Mouse (Mus musculus): ENCODE measurements around the gene 4930444G20Rik. TPM values are rescaled to one million over a fixed set of nuclear protein-coding genes. Genes with fewer than 3 reads are reported as not detected.
"Not testable (repeated sequence)": the region's sequence is repeated elsewhere in the genome, so short reads cannot be mapped to it uniquely, and the experiment has no call there.

4930444G20Rik gene
- not detected in 2 replicates for polyA plus RNA-seq (2016; fragmentation: Nextera tagmentation; extraction: Ambion mirVana)

DNA sequence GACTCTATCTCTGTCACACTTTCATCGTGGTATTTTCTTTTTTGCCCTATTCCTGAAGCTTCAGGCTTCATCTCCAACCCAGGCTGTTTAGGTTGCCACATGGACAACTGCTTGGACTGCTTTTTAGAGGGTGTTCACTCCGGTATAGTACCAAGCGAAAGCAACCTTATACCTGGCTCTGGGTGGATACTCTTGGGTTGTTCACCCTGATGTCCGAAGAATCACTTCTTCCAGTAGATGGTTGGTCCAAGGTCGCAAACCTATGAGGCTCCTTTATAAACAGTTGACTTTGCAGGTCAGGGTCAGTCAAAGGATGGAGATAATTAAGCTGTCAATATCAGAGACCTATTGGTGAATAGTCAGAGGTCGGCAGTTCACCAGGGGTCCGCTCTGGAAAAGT lies at the start of gene 4930444G20Rik:
TSS of gene 4930444G20Rik (minus strand) at position 101 of the 400 bp plus-strand sequence.
- H3K36me3 ChIP-seq; H3K4me3 ChIP-seq; H3K9ac ChIP-seq; H3K27ac ChIP-seq; H3K4me2 ChIP-seq (replicated peaks); H3K4me1 ChIP-seq; ATAC-seq (ENCODE audit: insufficient number of reproducible peaks, insufficient read depth, low FRiP score, low TSS enrichment); H3K9me3 ChIP-seq; H3K27me3 ChIP-seq: not testable (repeated sequence)
- 89% methylated on average over 7 of the region's 7 CpGs for WGBS

DNA sequence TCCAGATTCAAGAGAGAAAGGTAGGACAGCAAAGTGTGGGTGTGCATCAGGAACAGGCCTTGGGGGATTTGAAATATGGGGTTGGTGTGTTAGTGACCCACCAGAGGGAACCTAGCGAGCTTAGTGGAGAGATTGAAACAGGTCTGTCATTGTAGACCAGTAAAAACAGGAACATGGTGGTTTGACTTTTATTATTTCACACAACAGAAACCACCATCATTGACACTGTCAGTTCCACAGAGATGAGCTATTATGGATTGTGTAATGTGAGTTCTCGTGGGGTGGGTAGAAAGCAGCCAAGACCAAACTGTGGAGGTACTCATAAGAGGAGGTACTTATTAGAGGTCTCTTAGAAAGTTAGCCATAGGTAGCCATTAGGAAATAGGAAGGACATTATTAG lies 6.7 kb upstream of the 4930444G20Rik start:
- no peak for ATAC-seq (ENCODE audit: insufficient number of reproducible peaks, insufficient read depth, low FRiP score, low TSS enrichment)
- no peaks in the 10 kb centered on the region for H3K9me3 ChIP-seq
- no peak overlapping the region for H3K4me3 ChIP-seq
- no peaks in the 10 kb centered on the region for H3K4me1 ChIP-seq
- no peak overlapping the region for H3K27ac ChIP-seq
- no peaks in the 10 kb centered on the region for H3K36me3 ChIP-seq
- H3K4me2 ChIP-seq (replicated peaks), result no peak overlapping the region
- no peak overlapping the region for H3K9ac ChIP-seq
- WGBS, result 86% methylated on average over 2 of the region's 2 CpGs
- H3K27me3 ChIP-seq, result no peaks in the 10 kb centered on the region

DNA sequence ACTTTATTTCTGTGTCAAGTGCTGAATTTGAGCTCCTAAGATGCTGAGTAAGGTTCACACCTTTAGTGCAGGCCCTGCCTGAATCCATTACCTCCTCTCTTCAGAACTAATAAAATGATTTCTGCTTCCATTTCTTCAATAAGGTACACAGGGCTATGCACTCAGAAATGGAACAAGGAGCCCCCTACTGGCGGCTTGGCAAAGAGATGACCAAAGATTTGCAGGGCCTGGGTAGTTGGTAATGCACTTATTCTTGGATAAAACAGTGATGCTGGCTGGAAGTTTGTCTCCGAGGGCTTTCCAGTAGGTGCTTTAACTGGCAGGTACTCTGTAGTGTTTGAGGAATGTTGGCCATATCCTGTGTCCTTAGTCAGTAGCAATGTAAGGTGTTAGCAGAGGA lies 4.9 kb upstream of the 4930444G20Rik start:
- Histone ChIP-seq H3K36me3 (no peaks in the 10 kb centered on the region), H3K27me3 (no peaks in the 10 kb centered on the region), H3K9ac (no peak overlapping the region), H3K4me3 (no peak overlapping the region), H3K9me3 (peaks cover 1% of the 10 kb centered on the region; the same call in 1 of the 2 replicates), H3K4me1 (no peaks in the 10 kb centered on the region), H3K27ac (no peak overlapping the region), H3K4me2 (replicated peaks) (no peak overlapping the region)
- ATAC-seq (ENCODE audit: insufficient number of reproducible peaks, insufficient read depth, low FRiP score, low TSS enrichment), result no peak
- 63% methylated on average over 2 of the region's 2 CpGs for WGBS

DNA sequence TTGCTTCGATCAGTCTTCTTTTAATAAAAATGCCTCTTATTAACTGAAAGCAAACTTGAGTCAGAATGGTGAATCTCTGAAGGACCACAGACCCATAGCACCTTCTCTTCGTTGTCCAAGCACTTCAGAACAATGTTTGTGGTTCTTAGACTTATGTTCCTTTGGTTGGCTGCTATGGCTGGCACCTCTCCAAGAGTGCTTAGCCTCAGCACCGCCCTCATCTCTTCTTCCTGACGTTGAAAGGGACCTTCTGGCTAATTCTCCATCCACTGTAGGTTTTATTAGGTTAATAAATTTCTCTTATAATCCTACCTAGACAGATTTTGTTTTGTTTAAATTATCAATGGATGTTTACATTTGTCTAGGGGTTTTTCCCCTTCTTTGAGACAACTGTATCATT lies 2.7 kb upstream of the 4930444G20Rik start:
- Histone ChIP-seq H3K4me3 (no peak overlapping the region), H3K4me1 (no peaks in the 10 kb centered on the region), H3K36me3 (no peaks in the 10 kb centered on the region), H3K27me3 (no peaks in the 10 kb centered on the region), H3K9ac (no peak overlapping the region), H3K27ac (no peak overlapping the region), H3K9me3 (peaks cover 4% of the 10 kb centered on the region; the same call in 1 of the 2 replicates), H3K4me2 (replicated peaks) (no peak overlapping the region)
- ATAC-seq (ENCODE audit: insufficient number of reproducible peaks, insufficient read depth, low FRiP score, low TSS enrichment), result no peak
- WGBS, result 75% methylated on average over 4 of the region's 4 CpGs

DNA sequence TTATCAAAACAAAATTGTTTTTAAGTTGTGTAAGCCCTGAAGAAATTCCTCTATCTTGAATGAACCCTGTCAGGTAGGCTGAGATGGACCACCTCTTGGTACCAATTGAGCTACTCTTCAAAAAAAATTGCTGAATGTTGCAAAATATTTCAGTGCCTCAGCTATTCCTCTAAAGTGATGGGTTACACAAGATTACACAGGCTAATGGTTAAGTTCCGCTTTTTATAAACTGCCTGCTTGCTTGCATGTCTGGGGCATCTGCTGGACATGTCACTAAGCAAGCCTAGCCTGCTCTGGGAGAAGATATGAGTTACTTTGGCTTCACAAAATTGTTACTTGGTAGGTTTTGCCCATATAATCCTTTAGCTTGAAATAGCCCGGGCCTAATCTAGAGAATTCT lies 2.3 kb upstream of the 4930444G20Rik start:
- H3K4me2 ChIP-seq (replicated peaks), result no peak overlapping the region

DNA sequence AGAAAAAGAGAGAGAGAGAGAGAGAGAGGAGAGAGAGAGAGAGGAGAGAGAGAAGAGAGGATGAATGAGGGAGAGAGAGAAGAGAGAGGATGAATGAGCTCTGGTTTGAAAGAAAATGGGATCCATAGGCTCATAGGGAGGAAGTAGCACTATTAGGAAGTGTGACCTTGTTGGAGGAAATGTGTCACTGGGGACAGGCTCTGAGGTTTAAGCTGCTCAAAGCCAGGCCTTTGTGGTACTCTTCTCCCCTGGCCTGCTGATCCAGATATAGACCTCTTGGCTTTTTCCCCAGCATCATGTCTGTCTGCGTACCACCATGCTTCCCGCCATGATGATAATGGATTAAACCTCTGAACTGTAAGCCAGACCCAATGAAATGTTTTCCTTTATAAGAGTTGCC lies 8.5 kb downstream of the 4930444G20Rik start:
- Histone ChIP-seq H3K4me3 (no peak overlapping the region), H3K27me3 (no peaks in the 10 kb centered on the region), H3K9me3 (no peaks in the 10 kb centered on the region), H3K4me1 (no peaks in the 10 kb centered on the region; the same call in 1 of the 2 replicates), H3K9ac (no peak overlapping the region), H3K4me2 (replicated peaks) (peak overlapping the region; percentile 73), H3K27ac (no peak overlapping the region), H3K36me3 (no peaks in the 10 kb centered on the region)
- 92% methylated on average over 2 of the region's 2 CpGs for WGBS
- no peak for ATAC-seq (ENCODE audit: insufficient number of reproducible peaks, insufficient read depth, low FRiP score, low TSS enrichment)

More for the DNA sequence above, 2.3 kb upstream of the 4930444G20Rik start:
- WGBS, result 95% methylated on average over 2 of the region's 2 CpGs
- no peak overlapping the region for H3K27ac ChIP-seq
- peaks cover 4% of the 10 kb centered on the region; the same call in 1 of the 2 replicates for H3K9me3 ChIP-seq
- H3K27me3 ChIP-seq, result no peaks in the 10 kb centered on the region
- no peaks in the 10 kb centered on the region for H3K4me1 ChIP-seq
- no peak for ATAC-seq (ENCODE audit: insufficient number of reproducible peaks, insufficient read depth, low FRiP score, low TSS enrichment)
- no peak overlapping the region for H3K4me3 ChIP-seq
- H3K9ac ChIP-seq, result no peak overlapping the region
- no peaks in the 10 kb centered on the region for H3K36me3 ChIP-seq

DNA sequence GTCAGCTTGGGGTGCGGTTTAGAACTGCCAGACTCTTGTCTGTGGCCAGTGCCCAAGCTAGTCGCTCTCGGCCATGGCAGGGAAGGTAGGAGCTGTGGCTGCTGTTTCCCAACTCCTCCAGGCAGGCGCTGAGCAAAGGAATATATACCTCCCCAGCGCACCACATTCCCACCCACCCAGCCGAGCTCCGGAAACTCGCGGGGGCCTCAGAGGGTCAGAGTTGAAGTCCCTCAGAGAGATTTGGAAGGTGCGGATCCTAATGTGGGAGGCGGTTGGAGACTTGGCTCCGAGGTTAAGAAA lies 8.9 kb downstream of the 4930444G20Rik start:
- H3K9ac ChIP-seq, result peak overlapping the region; percentile 31
- H3K36me3 ChIP-seq, result no peaks in the 10 kb centered on the region
- no peaks in the 10 kb centered on the region; the same call in 1 of the 2 replicates for H3K4me1 ChIP-seq
- H3K27ac ChIP-seq, result no peak overlapping the region
- 19% methylated on average over 12 of the region's 12 CpGs for WGBS
- no peaks in the 10 kb centered on the region for H3K27me3 ChIP-seq
- peak; percentile 16; the same call in 1 of the 2 replicates for ATAC-seq (ENCODE audit: insufficient number of reproducible peaks, insufficient read depth, low FRiP score, low TSS enrichment)
- H3K4me3 ChIP-seq, result peak overlapping the region; percentile 52
- H3K9me3 ChIP-seq, result no peaks in the 10 kb centered on the region
- peak overlapping the region; percentile 73 for H3K4me2 ChIP-seq (replicated peaks)

DNA sequence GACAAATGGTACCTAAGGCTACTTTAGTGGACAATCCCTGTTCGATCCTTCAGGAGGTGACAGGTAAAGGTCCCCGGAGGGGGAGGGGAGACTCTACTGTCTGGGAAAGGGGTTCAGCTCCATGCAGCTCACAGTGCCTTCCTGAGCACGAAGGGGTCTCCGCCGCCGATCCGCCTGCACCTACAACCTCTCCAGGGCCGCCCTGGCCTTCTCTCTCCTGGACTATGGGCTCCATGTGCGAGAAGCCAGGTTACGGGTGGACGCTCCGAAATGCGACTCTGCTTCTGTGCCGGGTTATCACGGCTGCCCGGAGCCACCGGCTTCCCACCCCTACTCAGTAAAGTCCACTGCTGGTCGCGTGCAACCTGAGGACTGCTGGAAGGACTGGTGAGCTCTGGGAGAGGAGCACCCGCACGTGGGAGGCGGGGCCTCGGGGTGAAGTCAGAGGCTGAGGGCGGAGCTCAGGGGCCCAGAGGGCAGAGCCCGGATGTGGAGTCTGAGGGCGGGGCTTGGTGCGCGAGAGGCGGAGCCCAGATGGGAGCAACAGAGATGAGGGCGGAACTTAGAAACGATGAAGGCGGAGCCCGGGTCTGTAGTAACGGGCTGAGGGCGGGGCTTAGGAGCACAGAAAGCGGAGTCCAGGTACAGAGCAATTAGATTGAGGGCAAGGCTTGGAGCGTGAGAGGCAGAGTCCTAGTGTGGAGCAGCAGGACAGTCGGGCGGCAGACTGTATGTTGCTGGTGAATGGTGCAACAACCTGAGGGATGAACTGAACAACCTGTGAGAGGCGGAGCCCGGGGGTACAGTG lies 9.5 kb downstream of the 4930444G20Rik start:
- Histone ChIP-seq H3K4me1 (no peaks in the 10 kb centered on the region; the same call in 1 of the 2 replicates), H3K9ac (peak overlapping the region; percentile 56), H3K27me3 (no peaks in the 10 kb centered on the region), H3K36me3 (no peaks in the 10 kb centered on the region), H3K27ac (no peak overlapping the region), H3K4me2 (replicated peaks) (peak overlapping the region; percentile 73), H3K4me3 (peak overlapping the region; percentile 52), H3K9me3 (no peaks in the 10 kb centered on the region)
- peak; percentile 96 for ATAC-seq (ENCODE audit: insufficient number of reproducible peaks, insufficient read depth, low FRiP score, low TSS enrichment)
- WGBS, result 10% methylated on average over 41 of the region's 41 CpGs

DNA sequence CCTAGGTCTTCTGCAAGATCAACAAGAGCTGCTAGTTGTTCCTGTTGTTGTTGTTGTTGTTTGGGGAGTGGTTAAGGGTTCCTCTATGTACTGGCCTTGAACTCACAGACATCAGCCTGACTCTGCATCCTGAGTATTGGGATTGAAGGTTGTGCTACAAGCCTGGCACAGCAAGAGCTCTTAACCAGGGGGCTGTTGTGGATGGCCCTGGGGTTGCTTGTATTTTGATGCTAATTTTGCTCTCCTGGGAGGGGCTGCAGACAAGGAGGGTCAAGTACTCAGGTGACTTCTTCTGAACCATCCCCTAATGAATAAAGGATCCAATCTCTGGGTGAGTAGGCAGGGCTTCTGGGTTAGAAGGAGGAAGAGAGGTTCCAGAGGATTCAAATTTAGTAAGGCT lies 12.6 kb downstream of the 4930444G20Rik start:
- no peak for ATAC-seq (ENCODE audit: insufficient number of reproducible peaks, insufficient read depth, low FRiP score, low TSS enrichment)
- no peaks in the 10 kb centered on the region for H3K27me3 ChIP-seq
- H3K4me1 ChIP-seq, result no peaks in the 10 kb centered on the region; the same call in 1 of the 2 replicates
- no peak overlapping the region for H3K27ac ChIP-seq
- H3K9ac ChIP-seq, result no peak overlapping the region
- no peak overlapping the region for H3K4me3 ChIP-seq
- no peaks in the 10 kb centered on the region for H3K36me3 ChIP-seq
- H3K9me3 ChIP-seq, result no peaks in the 10 kb centered on the region
- H3K4me2 ChIP-seq (replicated peaks), result no peak overlapping the region

DNA sequence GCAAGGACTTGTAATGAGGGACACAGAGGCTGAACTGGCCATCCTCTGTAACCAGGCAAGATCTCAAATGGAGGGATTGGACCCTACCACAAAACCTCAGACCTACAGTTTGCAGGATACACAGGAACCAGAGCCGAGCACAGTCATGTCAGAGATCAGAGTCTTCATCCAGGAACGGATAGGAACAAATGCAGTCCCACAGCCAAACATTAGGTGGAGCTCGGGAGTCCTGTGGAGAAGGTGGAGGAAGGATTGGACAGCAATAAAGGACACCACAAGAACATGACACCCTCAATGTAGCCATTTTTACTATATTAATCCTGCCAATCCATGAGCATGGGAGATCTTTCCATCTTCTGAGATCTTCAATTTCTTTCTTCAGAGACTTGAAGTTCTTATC lies 31.6 kb downstream of the 4930444G20Rik start:
- H3K27ac ChIP-seq; H3K9ac ChIP-seq; H3K4me1 ChIP-seq; H3K9me3 ChIP-seq; H3K4me3 ChIP-seq; H3K36me3 ChIP-seq; ATAC-seq (ENCODE audit: insufficient number of reproducible peaks, insufficient read depth, low FRiP score, low TSS enrichment); H3K4me2 ChIP-seq (replicated peaks); H3K27me3 ChIP-seq: not testable (repeated sequence)
- 9% methylated on average over 3 of the region's 3 CpGs for WGBS

DNA sequence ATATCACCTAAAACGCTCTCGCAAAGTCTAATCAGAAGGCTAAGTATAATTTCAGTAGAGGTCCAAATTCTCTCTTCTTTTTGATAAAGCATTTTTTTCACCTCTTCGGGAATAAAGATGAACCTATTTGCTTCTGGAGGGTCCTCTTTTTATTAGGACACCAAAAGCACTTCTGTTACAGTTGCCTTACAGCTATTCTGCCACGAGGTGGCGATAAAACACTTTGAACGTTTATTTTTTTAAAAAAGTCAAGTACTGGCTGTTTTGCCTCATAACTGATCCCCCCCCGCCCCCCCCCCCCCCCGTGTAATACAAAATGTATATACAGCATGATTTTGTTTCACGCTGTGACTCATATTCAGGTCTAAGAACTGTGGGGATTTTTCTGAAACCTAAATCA lies 33.6 kb downstream of the 4930444G20Rik start:
- H3K4me2 ChIP-seq (replicated peaks), result no peak overlapping the region
- 0 out of 2 replicates have a peak, but pooled peaks cover 3% of the 10 kb centered on the region for H3K27me3 ChIP-seq
- no peaks in the 10 kb centered on the region for H3K9me3 ChIP-seq
- no peak overlapping the region for H3K4me3 ChIP-seq
- no peaks in the 10 kb centered on the region for H3K4me1 ChIP-seq
- WGBS, result 9% methylated on average over 9 of the region's 9 CpGs
- H3K9ac ChIP-seq, result no peak overlapping the region
- H3K36me3 ChIP-seq, result no peaks in the 10 kb centered on the region
- no peak overlapping the region for H3K27ac ChIP-seq
- ATAC-seq (ENCODE audit: insufficient number of reproducible peaks, insufficient read depth, low FRiP score, low TSS enrichment), result no peak

DNA sequence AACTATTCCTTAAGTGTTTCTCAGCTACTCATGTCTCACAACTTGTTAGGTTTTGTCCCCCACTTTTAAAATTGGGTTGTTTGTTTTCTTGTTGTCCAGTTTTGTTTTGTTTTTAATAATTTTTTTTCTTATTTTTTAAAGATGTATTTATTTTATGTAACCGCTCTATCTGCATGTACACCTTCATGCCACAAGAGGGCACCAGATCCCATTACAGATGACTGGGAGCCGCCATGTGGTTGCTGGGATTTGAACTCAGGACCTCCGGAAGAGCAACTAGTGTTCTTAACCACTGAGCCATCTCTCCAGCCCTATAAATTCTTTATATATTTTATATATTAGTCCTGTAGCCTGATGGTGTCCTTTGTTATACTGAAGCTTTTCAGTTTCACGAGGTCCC lies 49.3 kb downstream of the 4930444G20Rik start:
- no peaks in the 10 kb centered on the region for H3K4me1 ChIP-seq
- H3K4me2 ChIP-seq (replicated peaks), result no peak overlapping the region
- H3K4me3 ChIP-seq, result no peak overlapping the region
- no peaks in the 10 kb centered on the region for H3K36me3 ChIP-seq
- no peaks in the 10 kb centered on the region for H3K9me3 ChIP-seq
- no peaks in the 10 kb centered on the region for H3K27me3 ChIP-seq
- H3K27ac ChIP-seq, result no peak overlapping the region
- 86% methylated on average over 4 of the region's 4 CpGs for WGBS
- no peak overlapping the region for H3K9ac ChIP-seq
- ATAC-seq (ENCODE audit: insufficient number of reproducible peaks, insufficient read depth, low FRiP score, low TSS enrichment), result no peak

Data from embryonic facial prominence, embryonic 12.5 days (tissue).